Mouse (Mus musculus) splenic B cell, adult 2 months (primary cell): ENCODE data around the gene Kcnq5.

Source experiments
- DNase-seq: peaks from one replicate; pipeline ENCODE4 v3.0.0-alpha.2; 2011; ENCODE audit warnings: low read depth, low spot score
- H3K27me3 ChIP-seq: 2 replicates; pipeline ENCODE4 v1.6.1; 2012; ENCODE audit warnings: mild to moderate bottlenecking, low read length, moderate library complexity, mixed read lengths; ENCODE audit not compliant: control insufficient read depth, poor library complexity, insufficient read depth, severe bottlenecking
- H3K36me3 ChIP-seq: 2 replicates; pipeline ENCODE4 v1.6.1; 2012; ENCODE audit warnings: mild to moderate bottlenecking, low read length, moderate library complexity, mixed read lengths; ENCODE audit not compliant: control insufficient read depth, poor library complexity, insufficient read depth, severe bottlenecking

The Kcnq5 gene

DNA sequence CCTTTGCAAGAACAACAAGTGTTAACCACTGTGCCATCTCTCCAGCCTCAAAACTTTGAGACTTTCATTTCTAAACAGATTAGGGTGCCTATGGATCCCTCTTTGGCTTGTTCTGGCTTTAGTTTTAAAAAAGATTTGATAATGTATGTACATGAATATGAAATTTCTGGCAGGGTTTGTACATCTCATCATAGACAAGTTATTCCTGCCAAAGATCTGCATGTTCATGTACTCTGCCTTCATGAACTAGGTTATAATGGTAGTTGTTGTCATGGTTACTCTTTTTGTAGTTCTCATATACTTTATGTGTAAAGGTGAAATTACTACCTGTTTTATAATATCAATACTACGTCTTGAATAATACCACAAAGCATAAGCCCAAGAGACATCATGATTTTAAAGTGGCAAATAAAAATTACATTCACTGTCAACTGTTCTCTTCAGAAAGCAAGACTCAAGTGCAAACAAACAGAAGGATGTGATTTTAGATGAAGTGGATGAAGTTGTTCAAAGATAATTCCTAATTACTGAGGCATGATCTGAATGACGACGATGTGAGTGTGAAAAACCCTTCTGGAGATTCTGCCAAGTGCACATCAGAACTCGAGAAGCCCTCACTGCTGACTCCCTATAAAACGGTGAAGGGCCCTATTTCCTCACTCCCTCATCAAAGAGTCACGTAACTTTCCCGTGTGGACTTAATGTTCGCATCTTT lies 39.0 kb downstream of the Kcnq5 start:
- DNase-seq = no peak
- no peaks in the 10 kb centered on the region for H3K36me3 ChIP-seq
- H3K27me3 ChIP-seq = no peaks in the 10 kb centered on the region

DNA sequence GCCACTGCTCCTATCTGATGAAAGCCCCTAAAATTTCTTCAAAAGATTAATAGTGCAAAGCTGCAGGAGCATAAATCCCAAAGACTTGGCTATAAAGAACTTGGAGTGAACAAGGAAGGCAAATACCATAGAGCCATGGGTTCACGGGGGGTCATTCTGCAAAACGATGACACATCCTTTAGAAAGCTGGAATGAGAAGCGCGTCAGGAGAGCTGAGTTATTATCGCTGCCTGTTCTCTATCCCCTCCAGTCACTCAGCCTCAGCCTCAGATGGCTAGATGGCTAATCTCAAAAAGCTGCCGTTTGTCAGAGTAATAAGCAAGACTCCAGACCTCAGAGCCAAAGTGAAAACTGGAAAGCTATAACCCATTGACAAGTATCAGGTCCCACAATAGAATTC lies 42.5 kb downstream of the Kcnq5 start:
- DNase-seq = no peak
- no peaks in the 10 kb centered on the region for H3K36me3 ChIP-seq
- no peaks in the 10 kb centered on the region for H3K27me3 ChIP-seq

DNA sequence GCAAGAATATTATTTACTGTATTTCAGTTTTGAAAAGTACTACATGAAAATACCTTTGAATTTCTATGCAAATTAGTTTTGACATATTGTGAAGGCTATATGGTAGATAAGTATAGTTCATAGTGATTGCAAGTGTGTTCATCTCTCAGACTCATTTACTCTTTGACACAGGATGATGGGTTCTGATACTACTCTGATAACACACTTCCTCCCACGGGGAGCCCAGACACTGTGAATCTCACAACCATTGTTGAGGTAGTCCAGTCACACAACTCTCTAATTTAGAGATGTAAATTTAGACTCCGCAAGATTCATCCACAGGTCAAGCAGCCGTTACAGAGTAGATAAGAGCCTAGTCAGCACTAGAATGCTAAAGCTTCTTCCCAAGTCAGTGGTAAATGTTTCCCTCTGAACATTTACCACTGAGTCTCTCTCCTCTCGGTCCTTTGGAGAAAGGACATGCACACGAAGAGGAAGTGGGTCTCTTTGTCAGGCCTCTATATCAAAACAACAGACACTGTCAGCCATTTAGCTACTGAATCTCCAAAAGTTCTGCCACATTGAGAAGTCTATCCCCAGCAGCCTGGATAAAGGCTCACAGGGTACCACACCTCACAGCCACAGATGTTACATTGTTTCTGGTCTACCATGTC lies 65.5 kb downstream of the Kcnq5 start:
- Histone ChIP-seq H3K27me3 (no peaks in the 10 kb centered on the region), H3K36me3 (no peaks in the 10 kb centered on the region)
- no peak for DNase-seq

DNA sequence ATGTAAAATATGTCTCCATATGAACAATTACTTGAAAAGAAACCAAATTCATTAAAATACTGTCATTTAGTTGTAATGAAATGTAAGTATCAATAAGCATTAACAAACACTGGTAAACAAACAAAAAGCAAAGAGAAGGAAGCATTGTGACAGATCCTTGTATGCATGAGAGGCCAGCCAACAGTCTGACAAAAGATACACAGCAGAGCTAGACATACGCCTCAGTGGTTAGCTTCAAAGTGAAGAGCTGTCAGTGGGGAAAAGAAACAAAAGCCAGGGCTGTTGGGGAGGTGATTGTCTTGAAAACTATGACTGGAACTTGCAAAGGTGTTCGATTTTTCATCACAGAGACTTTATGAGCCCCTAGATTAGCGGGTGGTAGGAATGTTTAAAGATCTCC lies 78.0 kb downstream of the Kcnq5 start:
- Histone ChIP-seq H3K36me3 (no peaks in the 10 kb centered on the region), H3K27me3 (no peaks in the 10 kb centered on the region)
- no peak for DNase-seq

DNA sequence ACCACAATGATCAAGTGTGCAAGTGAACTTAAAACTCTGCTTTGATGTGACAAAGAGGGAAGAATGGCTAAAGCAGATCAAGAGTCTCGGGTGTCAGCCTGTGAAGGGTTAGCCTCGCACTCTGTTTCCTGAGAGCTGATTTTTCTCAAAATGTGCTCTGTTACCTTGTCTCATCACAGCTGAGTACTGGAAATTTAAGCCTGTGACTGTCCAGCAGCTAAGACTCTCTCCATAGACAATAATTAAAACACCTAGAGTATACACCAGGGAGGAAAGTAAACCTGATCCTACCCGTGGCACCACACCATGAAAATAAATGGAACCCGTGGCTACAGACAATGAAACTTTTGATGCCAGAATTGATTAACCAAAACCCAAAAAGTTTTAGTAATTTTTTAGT lies 90.9 kb downstream of the Kcnq5 start:
- Histone ChIP-seq H3K36me3 (no peaks in the 10 kb centered on the region), H3K27me3 (no peaks in the 10 kb centered on the region)
- no peak for DNase-seq

DNA sequence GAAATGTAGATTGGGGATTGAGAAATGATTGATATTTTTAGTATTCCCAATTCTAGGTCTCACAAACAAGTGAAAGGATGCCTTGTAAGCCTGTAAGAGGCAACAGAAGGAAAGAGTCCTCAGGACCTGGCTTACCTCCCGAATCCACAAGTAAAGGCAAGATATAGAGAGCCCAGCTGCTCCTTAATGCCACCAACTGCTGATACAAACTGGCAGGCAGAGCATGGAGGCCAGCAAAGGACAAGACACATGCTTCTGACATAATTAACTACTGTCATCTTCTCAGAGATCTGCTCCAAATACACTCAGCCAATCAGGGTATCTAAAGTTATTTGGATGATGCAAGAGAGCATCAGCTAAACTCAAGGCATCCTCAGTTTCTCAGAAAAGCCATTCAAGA lies 93.3 kb downstream of the Kcnq5 start:
- DNase-seq = no peak
- Histone ChIP-seq H3K36me3 (no peaks in the 10 kb centered on the region), H3K27me3 (no peaks in the 10 kb centered on the region)

DNA sequence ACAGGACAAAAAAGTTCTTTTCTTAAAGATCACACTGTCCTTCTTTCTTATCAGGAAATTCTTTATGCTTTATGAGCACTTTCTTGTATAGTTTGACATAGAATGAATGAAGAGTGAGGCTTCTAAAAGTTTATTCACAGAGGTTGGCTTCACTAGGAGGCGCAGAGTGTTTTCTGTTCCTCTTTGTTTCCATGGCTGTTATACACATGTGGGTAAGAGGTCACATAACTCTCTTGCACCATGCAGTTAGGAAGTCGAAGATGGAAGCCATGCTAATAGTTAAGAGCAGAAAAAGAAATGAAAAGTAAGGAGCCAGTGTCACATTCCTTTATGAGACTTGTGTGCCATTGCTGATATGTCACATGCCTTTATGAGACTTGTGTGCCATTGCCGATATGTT lies 105.3 kb downstream of the Kcnq5 start:
- Histone ChIP-seq H3K36me3 (no peaks in the 10 kb centered on the region), H3K27me3 (no peaks in the 10 kb centered on the region)
- peak; percentile 34 for DNase-seq

DNA sequence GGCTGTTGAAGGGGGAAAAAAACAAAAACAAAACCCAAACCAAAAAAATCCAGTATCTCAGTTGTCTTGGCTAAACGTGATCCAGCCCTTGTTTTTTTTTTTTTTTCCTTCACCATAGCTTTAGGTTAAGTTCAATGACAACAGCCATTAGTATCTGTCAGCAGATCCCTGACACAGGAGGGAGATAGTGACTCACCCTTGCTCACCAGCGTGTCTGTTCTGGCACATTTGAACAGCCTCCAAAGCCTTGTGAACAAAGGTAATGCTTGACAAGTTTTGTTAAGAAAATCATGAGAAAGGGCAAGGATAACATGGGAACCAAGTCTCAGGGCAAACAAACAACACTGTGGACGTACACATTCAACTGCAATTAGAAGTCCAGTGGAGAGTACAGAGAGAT lies 123.2 kb downstream of the Kcnq5 start:
- DNase-seq = no peak
- no peaks in the 10 kb centered on the region for H3K27me3 ChIP-seq
- no peaks in the 10 kb centered on the region; the same call in 1 of the 2 replicates for H3K36me3 ChIP-seq

DNA sequence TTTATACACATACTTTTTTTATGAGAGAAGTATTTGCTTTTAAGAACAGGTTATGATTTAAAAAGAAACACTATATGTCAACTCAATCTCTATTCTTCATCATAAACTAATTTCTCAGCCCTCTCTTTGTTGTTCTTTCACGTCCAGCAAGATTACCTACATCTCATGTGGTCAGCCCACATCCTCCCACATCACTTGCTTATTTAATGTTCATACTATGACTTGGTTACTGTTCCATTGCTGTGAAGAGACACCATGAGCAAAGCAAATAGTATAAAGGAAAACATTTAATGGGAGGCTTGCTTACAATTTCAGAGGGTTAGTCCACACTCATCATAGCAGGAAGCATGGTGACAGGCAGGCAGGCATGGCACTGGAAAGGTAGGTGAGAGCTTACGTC lies 124.4 kb downstream of the Kcnq5 start:
- H3K36me3 ChIP-seq = no peaks in the 10 kb centered on the region; the same call in 1 of the 2 replicates
- no peaks in the 10 kb centered on the region for H3K27me3 ChIP-seq
- no peak for DNase-seq

DNA sequence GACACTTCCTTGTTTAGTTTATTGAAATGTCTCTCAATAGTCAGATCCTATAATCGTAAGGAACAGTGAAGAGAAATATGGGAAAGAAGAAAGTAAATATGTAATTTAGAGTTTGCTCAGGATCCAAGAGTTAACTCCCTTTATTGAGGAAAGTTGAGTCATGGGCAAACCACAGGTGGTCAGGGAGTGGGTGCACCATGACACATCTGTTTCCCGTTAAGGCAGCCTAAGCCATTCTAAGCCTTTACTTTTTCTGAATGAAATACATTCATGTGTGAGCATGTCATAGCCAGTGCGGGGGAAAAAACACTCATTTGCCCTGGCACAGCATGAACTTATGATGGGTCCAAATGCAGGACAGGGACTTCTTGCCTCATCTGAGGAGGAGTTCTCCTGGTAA lies 125.4 kb downstream of the Kcnq5 start:
- no peak for DNase-seq
- Histone ChIP-seq H3K27me3 (no peaks in the 10 kb centered on the region), H3K36me3 (no peaks in the 10 kb centered on the region; the same call in 1 of the 2 replicates)

DNA sequence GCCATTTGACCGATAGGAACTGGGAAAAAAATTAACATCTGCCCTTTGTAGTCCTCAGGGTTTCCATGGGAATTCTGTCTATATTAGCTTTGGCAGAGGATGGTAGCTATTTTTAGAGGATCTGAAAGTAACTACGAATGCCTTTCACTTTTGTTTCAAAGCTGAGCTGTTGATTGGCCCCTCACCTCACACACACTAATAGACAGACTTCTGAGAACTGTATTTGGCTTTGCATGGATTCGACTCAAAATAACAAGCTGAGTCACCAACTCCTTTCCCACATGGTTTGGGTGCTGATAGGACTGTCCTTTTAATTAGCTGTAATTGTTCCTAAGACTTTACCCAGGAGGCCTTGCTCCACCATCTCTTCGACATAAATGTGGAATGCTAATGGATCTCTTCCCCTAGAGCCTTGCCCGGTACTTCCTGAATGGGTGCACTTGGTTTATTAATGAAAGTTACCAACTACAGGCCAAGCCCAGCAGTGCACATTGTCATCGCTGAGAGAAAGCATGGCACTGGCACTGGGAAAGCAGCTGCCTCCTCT lies 131.8 kb downstream of the Kcnq5 start:
- no peaks in the 10 kb centered on the region for H3K36me3 ChIP-seq
- no peaks in the 10 kb centered on the region for H3K27me3 ChIP-seq
- DNase-seq = peak; percentile 29

DNA sequence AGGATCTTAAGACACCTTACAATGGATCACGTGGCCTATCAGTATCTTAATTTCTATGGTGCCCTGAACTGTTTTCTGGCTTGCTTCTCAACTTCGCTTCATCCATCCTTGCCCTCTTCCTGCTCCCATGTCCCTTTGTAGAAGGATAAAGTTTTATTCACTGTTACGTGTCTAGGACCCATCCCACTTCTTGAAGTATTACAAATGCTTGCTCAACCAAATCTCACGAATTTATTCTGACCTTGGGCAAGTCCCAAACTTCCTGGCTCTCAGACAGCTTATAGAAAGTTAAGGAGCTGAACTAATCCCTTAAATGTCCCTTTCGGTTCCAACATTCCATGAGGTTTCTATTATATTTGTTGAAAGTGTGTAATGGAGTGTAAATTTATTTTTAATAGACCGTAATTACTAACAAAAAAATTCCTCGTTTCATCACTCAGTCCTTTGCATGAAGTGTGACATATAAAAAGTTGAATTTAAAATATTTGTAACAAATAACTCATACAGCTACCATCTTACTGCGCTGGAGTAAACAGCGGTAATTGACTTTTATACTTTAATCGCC lies 141.6 kb downstream of the Kcnq5 start:
- DNase-seq = no peak
- Histone ChIP-seq H3K27me3 (no peaks in the 10 kb centered on the region), H3K36me3 (no peaks in the 10 kb centered on the region)

DNA sequence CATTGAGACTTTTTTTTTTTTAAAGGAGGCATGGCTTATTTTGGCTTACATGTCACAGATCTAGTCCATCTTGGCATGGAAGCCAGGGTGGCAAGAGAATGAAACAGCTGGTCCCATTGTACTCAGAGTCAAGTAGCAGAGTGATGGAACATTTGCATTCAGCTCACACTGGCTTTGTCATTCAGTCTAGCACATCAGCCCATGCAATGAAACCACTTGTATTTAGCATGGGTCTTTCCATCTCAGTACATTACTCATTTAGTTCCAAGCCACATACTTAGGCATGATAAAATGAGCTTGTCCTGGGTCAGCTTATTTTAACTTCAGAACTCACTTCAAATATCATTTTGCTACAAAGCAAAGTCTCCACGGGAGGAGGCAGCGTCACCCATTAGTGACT lies 156.7 kb downstream of the Kcnq5 start:
- no peaks in the 10 kb centered on the region for H3K36me3 ChIP-seq
- no peak for DNase-seq
- H3K27me3 ChIP-seq = no peaks in the 10 kb centered on the region

DNA sequence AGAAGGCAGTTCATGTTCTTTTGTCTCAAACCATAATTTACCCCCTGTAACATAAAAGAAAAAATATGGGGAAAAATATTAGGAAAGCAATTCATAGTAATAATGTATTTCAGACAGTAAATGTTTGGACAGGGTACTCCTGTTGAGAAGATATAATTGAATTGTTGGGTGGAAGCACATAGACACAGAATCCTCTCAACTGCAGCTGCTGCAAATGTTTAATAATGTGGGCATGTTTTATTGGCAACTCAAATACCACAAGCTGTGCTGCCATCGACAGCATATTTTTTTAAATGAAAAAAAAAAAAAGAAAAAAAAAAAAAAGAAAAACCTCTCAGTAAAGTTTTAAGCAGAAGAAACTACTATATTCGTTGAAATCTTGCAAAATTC lies 157.3 kb downstream of the Kcnq5 start:
- Histone ChIP-seq H3K36me3 (no peaks in the 10 kb centered on the region), H3K27me3 (no peaks in the 10 kb centered on the region)
- no peak for DNase-seq

DNA sequence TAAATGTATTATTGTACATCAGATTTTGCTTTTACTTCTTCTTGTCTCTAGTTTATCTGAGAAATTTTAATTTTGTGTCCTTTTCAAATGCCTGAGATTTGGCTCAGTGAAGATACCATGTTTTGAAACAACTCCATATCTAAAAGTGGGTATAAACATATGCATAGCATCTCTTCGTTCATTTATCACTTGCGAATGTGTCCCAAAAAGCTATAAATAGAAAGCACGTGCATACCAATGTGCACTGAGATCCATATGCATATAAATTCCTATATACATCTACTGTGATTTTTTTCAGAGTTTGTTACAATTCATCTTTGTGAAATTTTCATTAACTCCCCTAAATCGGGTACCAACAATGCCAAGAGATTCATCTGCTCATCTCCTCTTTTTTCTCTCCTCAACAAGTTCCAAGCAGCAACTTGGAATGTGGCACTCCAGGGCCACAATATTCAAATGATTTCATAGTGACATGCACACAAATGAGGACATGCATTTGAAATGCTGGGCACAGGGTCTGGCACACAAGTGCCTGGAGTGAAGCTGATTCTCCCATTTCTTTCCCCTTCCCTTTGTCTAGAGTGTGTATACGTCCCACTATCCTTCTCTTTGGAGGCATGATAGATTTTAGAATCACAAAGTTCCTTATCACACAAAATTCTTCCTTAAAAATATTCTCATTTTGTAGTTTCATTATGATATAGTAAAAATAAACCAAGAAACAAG lies 157.8 kb downstream of the Kcnq5 start:
- DNase-seq = no peak

More for the DNA sequence above, 157.8 kb downstream of the Kcnq5 start:
- Histone ChIP-seq H3K36me3 (no peaks in the 10 kb centered on the region), H3K27me3 (no peaks in the 10 kb centered on the region)
